Mouse (Mus musculus) ES-E14 (cell line): ENCODE measurements around the gene Tspan2. TPM values are rescaled to one million over a fixed set of nuclear protein-coding genes. Genes with fewer than 3 reads are reported as not detected.

Experiments
- DNase-seq: peaks from one replicate; pipeline ENCODE4 v3.0.0-alpha.2; 2013; ENCODE audit warnings: low read depth, low spot score
- H3K27ac ChIP-seq: 2 replicates; pipeline ENCODE4 v1.5.1; 2012; ENCODE audit warnings: low read depth, mild to moderate bottlenecking, low read length, moderate library complexity, mixed read lengths; ENCODE audit not compliant: poor library complexity, insufficient read depth, severe bottlenecking
- H3K36me3 ChIP-seq: 2 replicates; pipeline ENCODE4 v1.6.1; 2012; ENCODE audit warnings: mild to moderate bottlenecking, low read length, moderate library complexity, mixed read lengths; ENCODE audit not compliant: control insufficient read depth, poor library complexity, insufficient read depth, severe bottlenecking
- H3K4me1 ChIP-seq, 2 experiments: fragments of 150-350 bp in 1 of 2; sonication (generic) in 1 of 2; 2 replicates each; pipeline ENCODE4 v1.6.1; 2012; ENCODE audit warnings: low read length in 2 of 2, mild to moderate bottlenecking in 1 of 2, mixed read lengths in 1 of 2; ENCODE audit not compliant: control insufficient read depth in 2 of 2, insufficient read depth in 2 of 2, poor library complexity in 1 of 2
- H3K4me3 ChIP-seq, 2 experiments: fragments of 150-350 bp in 1 of 2; sonication (generic) in 1 of 2; 2 replicates each; pipeline ENCODE4 v1.5.1; 2012; ENCODE audit warnings: low read length in 2 of 2, low read depth in 1 of 2, mild to moderate bottlenecking in 1 of 2, mixed read lengths in 1 of 2; ENCODE audit not compliant: insufficient read depth in 1 of 2, poor library complexity in 1 of 2, severe bottlenecking in 1 of 2
- H3K9ac ChIP-seq: 2 replicates; pipeline ENCODE4 v1.6.1; 2012; ENCODE audit warnings: low read depth, mild to moderate bottlenecking, low read length, mixed read lengths; ENCODE audit not compliant: poor library complexity, insufficient read depth, severe bottlenecking
- H3K9me3 ChIP-seq: fragments of 150-350 bp; sonication (generic); 2 replicates; pipeline ENCODE4 v1.6.1; 2012; ENCODE audit warnings: low read depth, mild to moderate bottlenecking, low read length; ENCODE audit not compliant: control insufficient read depth, insufficient read depth
- CHD2 ChIP-seq: IDR thresholded peaks from 2 replicates; pipeline ENCODE4 v1.6.1; 2014; ENCODE audit warnings: mild to moderate bottlenecking, low read depth, low read length, inconsistent platforms
- HCFC1 ChIP-seq: IDR thresholded peaks from 2 replicates; pipeline ENCODE4 v1.6.1; 2012; ENCODE audit warnings: low read length, inconsistent platforms, borderline replicate concordance; ENCODE audit not compliant: insufficient read depth
- MAFK ChIP-seq: IDR thresholded peaks from 2 replicates; pipeline ENCODE4 v1.6.1; 2014; ENCODE audit warnings: mild to moderate bottlenecking, low read depth, low read length, inconsistent platforms; ENCODE audit not compliant: insufficient read depth
- ZC3H11A ChIP-seq: IDR thresholded peaks from 2 replicates; pipeline ENCODE4 v1.6.1; 2012; ENCODE audit warnings: low read depth, mild to moderate bottlenecking, inconsistent platforms, low read length, borderline replicate concordance
- ZNF384 ChIP-seq: IDR thresholded peaks from 2 replicates; pipeline ENCODE4 v1.6.1; 2012; ENCODE audit warnings: low read depth, low read length, inconsistent platforms
- in situ Hi-C, 2 experiments: fragments of 600-800 bp; cut with MboI; formaldehyde crosslinking; loops; one replicate each; pipeline ENCODE4 v1.15.1; 2025; ENCODE audit warnings: low sequenced_read_pairs in 2 of 2, inconsistent platforms in 1 of 2; ENCODE audit not compliant: unreplicated experiment in 2 of 2
- total RNA-seq: library from RNA; depleted of rRNA; stranded (reverse); fragments of 300-350 nt; gene quantifications from 2 replicates; pipeline ENCODE4 v1.2.3, GENCODE M21; 2012

The Tspan2 gene
- total RNA-seq, 1 experiment: 23.2 TPM

GRCm38 (mm10) chr3:102746174-102746573, 11.8 kb downstream of the Tspan2 start:
- Histone ChIP-seq H3K36me3 (no peaks in the 10 kb centered on the region), H3K9me3 (no peaks in the 10 kb centered on the region), H3K9ac (no peak overlapping the region), H3K4me1 (peaks cover 0 to 5% of the 10 kb centered on the region in 2 experiments; a peak in 1 of 4 replicates), H3K4me3 (no peak overlapping the region), H3K27ac (no peak overlapping the region)
- in situ Hi-C loops: no loop called here
- TF ChIP-seq ZC3H11A: no peak
- no peak for DNase-seq

GRCm38 (mm10) chr3:102748038-102748437, 13.7 kb downstream of the Tspan2 start:
- Histone ChIP-seq H3K4me1 (peaks cover 0 to 5% of the 10 kb centered on the region in 2 experiments; a peak in 1 of 4 replicates), H3K9ac (no peak overlapping the region), H3K9me3 (no peaks in the 10 kb centered on the region), H3K27ac (no peak overlapping the region), H3K36me3 (no peaks in the 10 kb centered on the region), H3K4me3 (no peak overlapping the region)
- TF ChIP-seq ZNF384 (0 out of 2 replicates have a peak, but pooled peaks have one; percentile 14), HCFC1 (no peak)
- in situ Hi-C loops: no loop called here
- DNase-seq: no peak

- no peak overlapping the region for H3K4me3 ChIP-seq
- H3K9ac ChIP-seq: no peak overlapping the region
- no peak for DNase-seq
- no peaks in the 10 kb centered on the region for H3K36me3 ChIP-seq
- no peak overlapping the region for H3K27ac ChIP-seq
- TF ChIP-seq HCFC1: no peak
- H3K4me1 ChIP-seq: peaks cover 0 to 5% of the 10 kb centered on the region in 2 experiments; a peak in 1 of 4 replicates
- in situ Hi-C loops: no loop called here
- H3K9me3 ChIP-seq: no peaks in the 10 kb centered on the region
Observed at GRCm38 (mm10) chr3:102748686-102749085, 14.4 kb downstream of the Tspan2 start.

DNA sequence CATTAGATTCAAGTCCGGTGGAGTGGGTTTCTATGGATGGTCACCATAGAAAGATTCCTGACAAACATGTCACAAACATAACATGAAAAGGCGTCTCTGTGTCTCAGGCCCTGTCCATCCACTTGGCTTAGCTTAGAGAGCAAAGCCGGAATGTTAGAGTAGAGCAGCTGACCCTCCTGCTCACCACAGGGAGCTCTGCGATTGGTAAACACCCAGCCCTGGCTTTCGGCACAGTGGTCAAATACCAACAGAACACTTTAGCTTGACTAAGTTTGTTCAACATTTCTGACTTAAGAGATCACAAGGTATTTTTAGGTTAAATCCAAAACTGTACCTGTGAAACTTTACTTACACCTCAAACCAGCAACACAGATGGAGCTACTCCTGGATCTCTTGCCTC, 16.8 kb downstream of the Tspan2 start:
- Histone ChIP-seq H3K36me3 (no peaks in the 10 kb centered on the region), H3K9me3 (no peaks in the 10 kb centered on the region), H3K9ac (no peak overlapping the region), H3K4me3 (no peak overlapping the region), H3K4me1 (peaks cover 0 to 5% of the 10 kb centered on the region in 2 experiments; a peak in 1 of 4 replicates), H3K27ac (no peak overlapping the region)
- TF ChIP-seq MAFK: no peak
- no peak for TF ChIP-seq HCFC1
- no peak for TF ChIP-seq ZC3H11A
- TF ChIP-seq ZNF384: no peak
- no peak for TF ChIP-seq CHD2
- DNase-seq: no peak
- in situ Hi-C loops: no loop called here

- DNase-seq: no peak
- Histone ChIP-seq H3K4me3 (no peak overlapping the region), H3K9me3 (no peaks in the 10 kb centered on the region), H3K36me3 (no peaks in the 10 kb centered on the region), H3K27ac (no peak overlapping the region), H3K9ac (no peak overlapping the region), H3K4me1 (peaks cover 0 to 5% of the 10 kb centered on the region in 2 experiments; a peak in 1 of 4 replicates)
- TF ChIP-seq ZC3H11A: no peak
- TF ChIP-seq MAFK: no peak
- no peak for TF ChIP-seq HCFC1
- TF ChIP-seq CHD2: no peak
- no peak for TF ChIP-seq ZNF384
- in situ Hi-C loops: no loop called here
Observed at GRCm38 (mm10) chr3:102751536-102751935, 17.2 kb downstream of the Tspan2 start.
